Mouse (Mus musculus) embryonic fibroblast, embryonic 13.5 days (primary cell): ENCODE data around the gene Trub1.

ENCODE experiments used
- CTCF ChIP-seq: IDR thresholded peaks from 2 replicates; pipeline ENCODE4 v1.5.1; 2011; ENCODE audit warnings: mild to moderate bottlenecking, control low read depth, low read length, moderate library complexity, borderline replicate concordance; ENCODE audit not compliant: insufficient read depth
- POLR2A ChIP-seq: IDR thresholded peaks from 2 replicates; pipeline ENCODE4 v1.6.1; 2011; ENCODE audit warnings: low read depth, mild to moderate bottlenecking, control low read depth, low read length, moderate library complexity

- TF ChIP-seq CTCF (no peak), POLR2A (no peak)
Measured at GRCm38 (mm10) chr19:57471033-57471432, 18.3 kb downstream of the Trub1 start.
